Mouse (Mus musculus) intestine, embryonic 14.5 days (tissue): Measurements from ENCODE around the gene Tent5c. TPM values are rescaled to one million over a fixed set of nuclear protein-coding genes. Genes with fewer than 3 reads are reported as not detected.

ENCODE experiments used
- ATAC-seq: fragments of 200-750 bp; cut with Nextera tagmentation; replicated peaks from 2 replicates; pipeline ENCODE4 v1.8.0; 2017; ENCODE audit warnings: low read depth, moderate number of reproducible peaks, moderate TSS enrichment, moderate library complexity; ENCODE audit not compliant: low FRiP score, low TSS enrichment
- DNase-seq: peaks from one replicate; pipeline ENCODE4 v3.0.0-alpha.2; 2018; ENCODE audit warnings: low spot score
- H3K27ac ChIP-seq: fragments of 300-500 bp; sonication (generic); 2 replicates; pipeline ENCODE4 v1.5.1; 2014; ENCODE audit warnings: low read depth, mild to moderate bottlenecking, control low read depth
- H3K27me3 ChIP-seq: fragments of 300-500 bp; sonication (generic); replicated peaks from 2 replicates; pipeline ENCODE4 v1.6.1; 2014; ENCODE audit warnings: low read length, control low read depth; ENCODE audit not compliant: control insufficient read depth, insufficient read depth
- H3K36me3 ChIP-seq: fragments of 300-500 bp; sonication (generic); 2 replicates; pipeline ENCODE4 v1.6.1; 2014; ENCODE audit warnings: low read length, control low read depth; ENCODE audit not compliant: control insufficient read depth, insufficient read depth
- H3K4me1 ChIP-seq: fragments of 300-500 bp; sonication (generic); replicated peaks from 2 replicates; pipeline ENCODE4 v1.6.1; 2014; ENCODE audit warnings: low read length, control low read depth, mixed read lengths; ENCODE audit not compliant: control insufficient read depth, insufficient read depth
- H3K4me2 ChIP-seq: fragments of 300-500 bp; sonication (generic); 2 replicates; pipeline ENCODE4 v1.6.1; 2014; ENCODE audit warnings: low read length
- H3K4me3 ChIP-seq: fragments of 300-500 bp; sonication (generic); 2 replicates; pipeline ENCODE4 v1.5.1; 2014; ENCODE audit warnings: low read depth, low read length, control low read depth, mixed read lengths
- H3K9ac ChIP-seq: fragments of 300-500 bp; sonication (generic); 2 replicates; pipeline ENCODE4 v1.6.1; 2014; ENCODE audit warnings: mild to moderate bottlenecking, low read length
- H3K9me3 ChIP-seq: fragments of 300-500 bp; sonication (generic); 2 replicates; pipeline ENCODE4 v1.6.1; 2016; ENCODE audit warnings: low read length, control low read depth; ENCODE audit not compliant: control insufficient read depth
- WGBS: fragments of 180-500 bp; shearing (Covaris S2); extraction: QIAGEN DNeasy Blood & Tissue Kit; methylation state at CpG from one replicate; pipeline ENCODE4 v1.1.7; 2014; 5-methylcytosine and 5-hydroxymethylcytosine counted together
- polyA plus RNA-seq: library from polyadenylated mRNA; unstranded; fragments of >200 nt; fragmentation: Nextera tagmentation; extraction: Ambion mirVana; gene quantifications from 2 replicates; pipeline ENCODE4 v1.2.1, GENCODE M21; 2014

Gene Tent5c
- polyA plus RNA-seq, 1 experiment from 2014 or later: 8.0 TPM

GRCm38 (mm10) chr3:100482324-100482911 lies 6.7 kb downstream of the Tent5c start:
- DNase-seq: no peak
- H3K27me3 ChIP-seq: peaks cover 15% of the 10 kb centered on the region
- WGBS: 63% methylated on average over 7 of the region's 7 CpGs

DNA sequence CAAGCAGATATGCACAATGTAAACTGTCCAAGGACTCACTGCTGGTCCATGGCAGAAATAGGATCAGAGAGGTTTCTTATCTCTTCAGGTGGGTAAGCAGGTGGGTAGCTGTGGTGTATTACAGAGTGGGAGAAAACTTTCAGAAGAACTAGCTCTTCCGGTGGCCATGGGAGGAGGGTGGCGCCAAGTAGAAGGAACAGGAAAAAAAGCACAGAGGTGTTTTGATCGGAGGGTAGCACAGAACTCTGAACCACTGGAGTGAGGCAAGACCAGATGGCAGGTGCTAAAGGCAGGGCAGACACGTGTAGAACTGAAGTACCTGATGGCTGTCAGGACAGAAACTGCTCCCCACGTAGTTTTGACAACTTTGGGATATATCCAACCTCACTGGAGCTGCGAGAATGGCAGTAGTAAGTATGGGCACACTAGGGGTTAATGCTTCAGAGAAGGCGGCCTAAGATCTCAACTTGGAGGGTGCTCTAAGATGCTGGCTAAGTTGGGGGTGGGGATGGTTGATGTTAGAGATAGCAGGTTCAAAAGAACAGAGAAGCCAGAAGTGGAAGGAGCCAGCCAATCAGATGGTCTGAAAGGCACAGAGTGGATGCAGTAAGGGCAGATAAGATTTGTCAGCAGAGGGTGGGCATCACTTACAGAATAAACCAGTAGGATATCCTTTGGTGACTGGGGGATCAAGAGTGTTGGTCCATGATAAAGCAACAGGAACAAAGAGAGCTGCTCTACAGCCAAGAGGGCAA lies 8.7 kb downstream of the Tent5c start:
- Histone ChIP-seq H3K4me1 (no peaks in the 10 kb centered on the region), H3K27me3 (no peaks in the 10 kb centered on the region), H3K36me3 (no peaks in the 10 kb centered on the region), H3K27ac (no peak overlapping the region), H3K4me2 (no peak overlapping the region), H3K4me3 (no peak overlapping the region), H3K9me3 (no peaks in the 10 kb centered on the region), H3K9ac (no peak overlapping the region)
- DNase-seq: no peak
- no peak for ATAC-seq
- WGBS: 82% methylated on average over 7 of the region's 7 CpGs

More at GRCm38 (mm10) chr3:100482324-100482911, 6.7 kb downstream of the Tent5c start:
- Histone ChIP-seq H3K9ac (no peak overlapping the region), H3K27ac (no peak overlapping the region), H3K36me3 (no peaks in the 10 kb centered on the region), H3K4me2 (no peak overlapping the region), H3K4me3 (no peak overlapping the region), H3K9me3 (no peaks in the 10 kb centered on the region), H3K4me1 (no peaks in the 10 kb centered on the region)
- ATAC-seq: no peak

GRCm38 (mm10) chr3:100474950-100475472 lies 14.1 kb downstream of the Tent5c start:
- H3K4me2 ChIP-seq: no peak overlapping the region
- no peaks in the 10 kb centered on the region for H3K9me3 ChIP-seq
- DNase-seq (no peak), ATAC-seq (no peak)
- no peak overlapping the region for H3K4me3 ChIP-seq
- no peak overlapping the region for H3K9ac ChIP-seq
- no peaks in the 10 kb centered on the region for H3K27me3 ChIP-seq
- 42% methylated on average over 8 of the region's 8 CpGs for WGBS
- H3K4me1 ChIP-seq: no peaks in the 10 kb centered on the region
- no peak overlapping the region for H3K27ac ChIP-seq
- no peaks in the 10 kb centered on the region for H3K36me3 ChIP-seq

DNA sequence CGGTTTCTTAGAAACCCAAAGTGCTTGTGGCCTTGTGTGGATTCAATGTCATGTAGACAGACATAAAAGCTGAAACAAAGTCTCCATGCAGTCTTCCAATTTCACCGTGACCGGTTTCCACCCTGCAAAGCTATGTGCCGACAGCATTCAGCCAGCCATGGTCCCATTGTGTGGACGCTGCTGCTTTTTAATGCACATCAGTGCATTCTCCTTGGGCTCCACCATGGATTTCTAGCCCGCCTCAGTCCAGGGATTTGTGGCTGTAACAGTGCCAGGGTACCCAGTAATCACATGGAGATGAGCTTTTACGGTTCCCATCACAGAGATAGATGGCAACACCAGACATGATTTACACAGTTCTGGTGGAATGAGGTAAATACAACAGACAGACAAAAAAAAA lies 14.6 kb downstream of the Tent5c start:
- H3K9me3 ChIP-seq: no peaks in the 10 kb centered on the region
- H3K4me2 ChIP-seq: no peak overlapping the region
- no peaks in the 10 kb centered on the region for H3K4me1 ChIP-seq
- no peak overlapping the region for H3K9ac ChIP-seq
- H3K27ac ChIP-seq: no peak overlapping the region
- DNase-seq: no peak
- ATAC-seq: no peak
- H3K36me3 ChIP-seq: no peaks in the 10 kb centered on the region
- H3K27me3 ChIP-seq: no peaks in the 10 kb centered on the region
- no peak overlapping the region for H3K4me3 ChIP-seq
- WGBS: 83% methylated on average over 7 of the region's 7 CpGs

DNA sequence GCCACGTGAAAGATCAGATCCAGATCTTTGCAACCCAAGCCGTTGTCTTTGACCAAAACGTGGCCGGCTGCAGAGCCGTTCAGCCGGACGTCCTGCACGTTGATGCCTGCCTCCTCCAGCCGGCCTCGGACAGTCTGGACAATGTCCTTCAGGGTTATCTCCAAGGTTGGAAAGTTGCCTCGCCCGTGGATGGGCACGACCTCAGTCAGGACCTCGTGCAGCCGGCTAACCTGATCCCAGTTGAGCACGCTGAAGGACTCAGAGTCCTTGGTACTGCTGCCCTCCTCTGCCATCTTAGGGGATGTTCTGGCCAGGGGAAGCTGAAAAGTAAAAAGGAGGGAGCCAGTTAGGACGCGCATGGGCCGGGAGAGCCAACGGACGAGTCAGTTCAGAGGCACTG lies 16.0 kb downstream of the Tent5c start:
- no peak overlapping the region for H3K9ac ChIP-seq
- DNase-seq (no peak), ATAC-seq (no peak)
- H3K36me3 ChIP-seq: no peaks in the 10 kb centered on the region
- no peak overlapping the region for H3K4me3 ChIP-seq
- H3K9me3 ChIP-seq: no peaks in the 10 kb centered on the region
- H3K27me3 ChIP-seq: no peaks in the 10 kb centered on the region
- 88% methylated on average over 21 of the region's 21 CpGs for WGBS
- no peak overlapping the region for H3K27ac ChIP-seq
- H3K4me2 ChIP-seq: no peak overlapping the region
- no peaks in the 10 kb centered on the region for H3K4me1 ChIP-seq

- 69% methylated on average over 3 of the region's 3 CpGs for WGBS
- no peak for ATAC-seq
- DNase-seq: no peak
- H3K4me1 ChIP-seq: no peaks in the 10 kb centered on the region
- no peak overlapping the region for H3K9ac ChIP-seq
- no peak overlapping the region for H3K4me3 ChIP-seq
- no peaks in the 10 kb centered on the region for H3K27me3 ChIP-seq
- no peak overlapping the region for H3K27ac ChIP-seq
- H3K36me3 ChIP-seq: no peaks in the 10 kb centered on the region
- no peak overlapping the region for H3K4me2 ChIP-seq
- H3K9me3 ChIP-seq: no peaks in the 10 kb centered on the region
Measured at GRCm38 (mm10) chr3:100470902-100471301, 18.2 kb downstream of the Tent5c start.

DNA sequence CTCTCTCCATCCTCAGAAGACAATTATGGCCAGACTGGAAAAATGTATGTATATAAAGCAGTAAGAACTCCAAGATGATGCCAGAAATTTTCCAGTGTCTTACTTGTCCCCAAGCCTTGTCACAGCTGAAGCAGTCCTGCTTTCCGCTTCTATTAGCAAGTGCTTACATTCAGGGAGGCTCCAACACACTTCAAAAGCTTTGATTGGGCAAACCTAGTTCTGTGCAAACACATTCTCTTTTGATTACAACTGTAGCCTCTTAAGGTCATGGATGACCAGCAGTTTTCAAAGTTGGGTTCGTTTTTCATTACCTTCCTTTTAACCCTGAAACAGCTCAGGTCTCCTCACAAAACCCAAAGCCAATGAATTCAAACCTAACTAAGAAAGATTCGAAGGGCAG lies 19.0 kb downstream of the Tent5c start:
- Histone ChIP-seq H3K9me3 (no peaks in the 10 kb centered on the region), H3K27me3 (no peaks in the 10 kb centered on the region), H3K9ac (no peak overlapping the region), H3K36me3 (no peaks in the 10 kb centered on the region), H3K4me2 (no peak overlapping the region), H3K4me3 (no peak overlapping the region), H3K4me1 (no peaks in the 10 kb centered on the region), H3K27ac (no peak overlapping the region)
- DNase-seq: no peak
- 81% methylated on average over 3 of the region's 3 CpGs for WGBS
- ATAC-seq: no peak

DNA sequence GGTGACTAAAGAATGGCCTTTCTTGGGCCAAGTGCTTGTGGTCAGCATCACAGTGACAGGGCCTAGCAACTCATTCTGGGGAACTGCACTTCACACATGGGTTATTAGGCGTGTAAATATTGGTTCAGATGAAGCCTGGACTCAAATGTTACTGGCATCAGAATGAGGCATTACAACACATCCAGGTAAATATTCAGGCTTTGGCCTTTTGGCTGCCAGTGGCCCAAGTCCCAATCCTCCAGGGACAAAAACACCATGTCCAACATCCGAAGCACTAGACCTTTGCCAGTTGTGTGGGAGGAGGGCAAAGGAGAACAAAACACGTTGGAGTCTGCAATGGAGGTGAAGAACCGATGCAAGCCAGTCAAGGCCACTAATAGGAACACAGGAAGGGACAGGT lies 22.6 kb downstream of the Tent5c start:
- 86% methylated on average over 4 of the region's 4 CpGs for WGBS
- Histone ChIP-seq H3K4me2 (no peak overlapping the region), H3K4me1 (0 out of 2 replicates have a peak, but pooled peaks cover 10% of the 10 kb centered on the region), H3K27me3 (no peaks in the 10 kb centered on the region), H3K9me3 (no peaks in the 10 kb centered on the region), H3K4me3 (no peak overlapping the region), H3K9ac (no peak overlapping the region), H3K36me3 (no peaks in the 10 kb centered on the region), H3K27ac (no peak overlapping the region)
- ATAC-seq: no peak
- DNase-seq: no peak

- H3K27me3 ChIP-seq: no peaks in the 10 kb centered on the region
- H3K36me3 ChIP-seq: no peaks in the 10 kb centered on the region
- H3K9me3 ChIP-seq: no peaks in the 10 kb centered on the region
- 0 out of 2 replicates have a peak, but pooled peaks cover 10% of the 10 kb centered on the region for H3K4me1 ChIP-seq
- H3K27ac ChIP-seq: no peak overlapping the region
- WGBS: 93% methylated on average over 5 of the region's 5 CpGs
- ATAC-seq (no peak), DNase-seq (no peak)
- no peak overlapping the region for H3K4me2 ChIP-seq
- H3K4me3 ChIP-seq: no peak overlapping the region
- H3K9ac ChIP-seq: no peak overlapping the region
Measured at GRCm38 (mm10) chr3:100464596-100464995, 24.5 kb downstream of the Tent5c start.
